Mouse (Mus musculus): Measurements from ENCODE around the gene Kat2a. TPM values are rescaled to one million over a fixed set of nuclear protein-coding genes. Genes with fewer than 3 reads are reported as not detected.
"Not testable (repeated sequence)": the region's sequence is repeated elsewhere in the genome, so short reads cannot be mapped to it uniquely, and the experiment has no call there.

Gene Kat2a
- total RNA-seq, 4 experiments from 2014 or later, result 12.3 to 14.0 (median 13.1) TPM

- peak; percentile 35 for DNase-seq (ENCODE audit: low spot score)
Measured at GRCm38 (mm10) chr11:100673169-100673568, 39.1 kb downstream of the Kat2a start.

GRCm38 (mm10) chr11:100671956-100672355 lies 40.3 kb downstream of the Kat2a start:
- peak; percentile 44 for DNase-seq (ENCODE audit: low spot score)

- no peak for DNase-seq (ENCODE audit: low spot score)
Measured at GRCm38 (mm10) chr11:100671049-100671448, 41.2 kb downstream of the Kat2a start.

GRCm38 (mm10) chr11:100659806-100660205 lies 52.5 kb downstream of the Kat2a start:
- DNase-seq (ENCODE audit: low spot score), result no peak

- DNase-seq (ENCODE audit: low spot score), result no peak
Measured at GRCm38 (mm10) chr11:100656458-100656857, 55.8 kb downstream of the Kat2a start.

- not testable (repeated sequence) for DNase-seq (ENCODE audit: low spot score)
Measured at GRCm38 (mm10) chr11:100655589-100655988, 56.7 kb downstream of the Kat2a start.

Other genes with a start within 250 kb of the Kat2a start
- gene Klhl11, start 239.7 kb downstream of the Kat2a start, total RNA-seq (2022), result 1 to 10 TPM; 5.7 to 6.7 (median 6.4) TPM
- 10 to 100 TPM; 20.0 to 39.1 (median 27.5) TPM for gene Acly, start 184.5 kb downstream of the Kat2a start, total RNA-seq (2022)
- under 1 TPM; 0.08 to 0.53 (median 0.21) TPM for gene Ttc25, start 166.9 kb downstream of the Kat2a start, total RNA-seq (2022)
- 1 to 10 TPM; 5.0 to 5.7 (median 5.4) TPM for gene Cnp, start 137.6 kb downstream of the Kat2a start, total RNA-seq (2022)
- 10 to 100 TPM; 49.3 to 59.3 (median 55.2) TPM for gene Nkiras2, start 93.2 kb downstream of the Kat2a start, total RNA-seq (2022)
- gene Dnajc7, start 92.3 kb downstream of the Kat2a start, total RNA-seq (2022), result 100 to 1,000 TPM in 3 of 4 experiments, 10 to 100 TPM in 1; 89.7 to 121 (median 109) TPM
- under 1 TPM; 0.09 to 0.53 (median 0.28) TPM for gene Zfp385c, start 20.0 kb downstream of the Kat2a start, total RNA-seq (2022)
- 1 to 10 TPM in 1 of 4 experiments, under 1 TPM in 3; 0.38 to 1.1 (median 0.78) TPM for gene Dhx58, start 8.2 kb downstream of the Kat2a start, total RNA-seq (2022)
- under 1 TPM in 1 of 4 experiments, not detected in 3; 0.37 TPM for gene Hspb9, start 1.4 kb upstream of the Kat2a start, total RNA-seq (2022)
- gene Rab5c, start 25.8 kb upstream of the Kat2a start, total RNA-seq (2022), result 10 to 100 TPM; 47.1 to 62.6 (median 51.0) TPM
- not detected for gene Kcnh4, start 47.5 kb upstream of the Kat2a start, total RNA-seq (2022)
- not detected for gene Hcrt, start 50.5 kb upstream of the Kat2a start, total RNA-seq (2022)
- 10 to 100 TPM in 2 of 4 experiments, 1 to 10 TPM in 2; 9.1 to 14.1 (median 10.0) TPM for gene Ghdc, start 58.5 kb upstream of the Kat2a start, total RNA-seq (2022)
- 10 to 100 TPM; 57.2 to 64.8 (median 62.7) TPM for gene Stat5b, start 138.3 kb upstream of the Kat2a start, total RNA-seq (2022)
- gene Stat5a, start 146.9 kb upstream of the Kat2a start, total RNA-seq (2022), result 10 to 100 TPM; 16.5 to 26.5 (median 21.6) TPM
- 100 to 1,000 TPM in 1 of 4 experiments, 10 to 100 TPM in 3; 76.6 to 108 (median 91.0) TPM for gene Stat3, start 227.1 kb upstream of the Kat2a start, total RNA-seq (2022)